Mouse (Mus musculus) forebrain, postnatal 0 days (tissue): ENCODE results near the gene Sgk1. TPM values are rescaled to one million over a fixed set of nuclear protein-coding genes. Genes with fewer than 3 reads are reported as not detected.
"Not testable (repeated sequence)": the region's sequence is repeated elsewhere in the genome, so short reads cannot be mapped to it uniquely, and the experiment has no call there.

ENCODE experiments used
- ATAC-seq: fragments of 200-750 bp; cut with Nextera tagmentation; 2 replicates; pipeline ENCODE4 v1.8.0; 2017; ENCODE audit warnings: mild to moderate bottlenecking, moderate library complexity
- DNase-seq: peaks from one replicate; pipeline ENCODE4 v3.0.0-alpha.2; 2015
- H3K27ac ChIP-seq: fragments of 300-500 bp; sonication (generic); 2 replicates; pipeline ENCODE4 v1.5.1; 2014; ENCODE audit warnings: low read depth, mild to moderate bottlenecking, antibody characterized with exemption, low read length, moderate library complexity, mixed read lengths
- H3K27me3 ChIP-seq: fragments of 300-500 bp; sonication (generic); 2 replicates; pipeline ENCODE4 v1.6.1; 2014; ENCODE audit warnings: mild to moderate bottlenecking, low read length, mixed read lengths; ENCODE audit not compliant: insufficient read depth
- H3K36me3 ChIP-seq: fragments of 300-500 bp; sonication (generic); 2 replicates; pipeline ENCODE4 v1.6.1; 2014; ENCODE audit warnings: mild to moderate bottlenecking, moderate library complexity; ENCODE audit not compliant: insufficient read depth
- H3K4me1 ChIP-seq: fragments of 300-500 bp; sonication (generic); 2 replicates; pipeline ENCODE4 v1.6.1; 2014; ENCODE audit warnings: antibody characterized with exemption; ENCODE audit not compliant: insufficient read depth
- H3K4me2 ChIP-seq: fragments of 300-500 bp; sonication (generic); 2 replicates; pipeline ENCODE4 v1.6.1; 2014; ENCODE audit warnings: low read depth, mild to moderate bottlenecking, moderate library complexity
- H3K4me3 ChIP-seq: fragments of 300-500 bp; sonication (generic); 2 replicates; pipeline ENCODE4 v1.5.1; 2014; ENCODE audit warnings: low read depth, low read length, mixed read lengths
- H3K9ac ChIP-seq: fragments of 300-500 bp; sonication (generic); 2 replicates; pipeline ENCODE4 v1.6.1; 2014; ENCODE audit warnings: mild to moderate bottlenecking
- H3K9me3 ChIP-seq: fragments of 300-500 bp; sonication (generic); 2 replicates; pipeline ENCODE4 v1.6.1; 2016; ENCODE audit warnings: low read length
- CTCF ChIP-seq: sonication (generic); IDR thresholded peaks from 2 replicates; pipeline ENCODE4 v1.5.1; 2016; ENCODE audit warnings: antibody characterized with exemption, control low read depth, low read depth
- WGBS: fragments of 180-500 bp; shearing (Covaris S2); extraction: QIAGEN DNeasy Blood & Tissue Kit; methylation state at CpG from one replicate; pipeline ENCODE4 v1.1.7; 2014; 5-methylcytosine and 5-hydroxymethylcytosine counted together
- polyA plus RNA-seq: library from polyadenylated mRNA; unstranded; fragments of >200 nt; fragmentation: Nextera tagmentation; extraction: Ambion mirVana; gene quantifications from 2 replicates; pipeline ENCODE4 v1.2.1, GENCODE M21; 2015
- total RNA-seq: library from RNA; depleted of rRNA; stranded (reverse); fragments of >200 nt; gene quantifications from 2 replicates; pipeline ENCODE4 v1.2.3, GENCODE M21; 2014; rRNA removed

The Sgk1 gene
- total and polyA plus RNA-seq, 2 experiments from 2014 or later, result 62.8 to 97.5 TPM

DNA sequence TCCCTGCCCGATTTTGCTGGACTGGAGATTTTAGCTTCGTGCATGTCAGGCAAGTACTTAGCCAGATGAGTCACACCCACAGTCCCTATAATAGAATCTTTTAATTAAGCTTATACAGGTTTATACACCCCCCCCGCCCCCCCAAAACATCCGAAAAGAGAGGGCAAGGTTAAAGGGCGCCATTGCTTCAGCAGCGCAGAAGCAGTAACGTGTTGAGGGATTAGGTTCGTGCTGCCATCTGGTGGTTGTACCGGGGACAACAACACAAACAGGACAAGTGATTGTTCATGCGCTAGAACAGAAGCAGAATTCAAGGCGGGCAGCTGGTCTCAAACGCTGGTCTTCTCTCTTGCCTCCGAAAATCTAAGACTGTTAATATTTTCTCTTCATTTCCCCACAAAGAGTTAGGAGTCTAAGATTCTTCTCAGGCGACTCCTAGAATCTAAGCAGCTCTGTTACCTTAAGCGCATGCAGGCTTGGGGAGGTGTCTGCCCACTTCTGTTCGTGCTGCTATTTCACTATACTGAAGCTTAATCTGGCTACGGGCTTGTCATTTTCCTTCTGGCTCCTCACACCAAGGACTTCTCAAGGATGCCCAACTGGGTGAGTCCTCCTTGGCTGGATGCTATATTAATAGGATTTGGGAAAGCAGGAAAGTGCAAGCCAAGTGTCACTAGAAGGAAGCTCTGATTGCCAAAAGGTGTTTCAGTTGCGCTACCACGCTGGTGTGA, 128.3 kb downstream of the Sgk1 start:
- ATAC-seq, result peak; percentile 78
- Histone ChIP-seq H3K36me3 (no peaks in the 10 kb centered on the region), H3K4me1 (no peaks in the 10 kb centered on the region), H3K27ac (no peak overlapping the region), H3K4me3 (no peak overlapping the region), H3K4me2 (no peak overlapping the region), H3K27me3 (no peaks in the 10 kb centered on the region), H3K9me3 (no peaks in the 10 kb centered on the region), H3K9ac (no peak overlapping the region)
- peak; percentile 81 for TF ChIP-seq CTCF
- WGBS, result 41% methylated on average over 19 of the region's 19 CpGs
- DNase-seq, result peak; percentile 88

GRCm38 (mm10) chr10:22017469-22018159, 135.6 kb downstream of the Sgk1 start:
- Histone ChIP-seq H3K4me2 (no peak overlapping the region), H3K27ac (no peak overlapping the region), H3K9ac (no peak overlapping the region), H3K9me3 (no peaks in the 10 kb centered on the region), H3K36me3 (no peaks in the 10 kb centered on the region), H3K27me3 (no peaks in the 10 kb centered on the region), H3K4me1 (no peaks in the 10 kb centered on the region), H3K4me3 (no peak overlapping the region)
- no peak for TF ChIP-seq CTCF
- WGBS, result 55% methylated on average over 16 of the region's 16 CpGs
- ATAC-seq (no peak), DNase-seq (no peak)

DNA sequence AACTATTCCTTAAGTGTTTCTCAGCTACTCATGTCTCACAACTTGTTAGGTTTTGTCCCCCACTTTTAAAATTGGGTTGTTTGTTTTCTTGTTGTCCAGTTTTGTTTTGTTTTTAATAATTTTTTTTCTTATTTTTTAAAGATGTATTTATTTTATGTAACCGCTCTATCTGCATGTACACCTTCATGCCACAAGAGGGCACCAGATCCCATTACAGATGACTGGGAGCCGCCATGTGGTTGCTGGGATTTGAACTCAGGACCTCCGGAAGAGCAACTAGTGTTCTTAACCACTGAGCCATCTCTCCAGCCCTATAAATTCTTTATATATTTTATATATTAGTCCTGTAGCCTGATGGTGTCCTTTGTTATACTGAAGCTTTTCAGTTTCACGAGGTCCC, 136.6 kb downstream of the Sgk1 start:
- Histone ChIP-seq H3K27me3 (no peaks in the 10 kb centered on the region), H3K4me3 (no peak overlapping the region), H3K36me3 (no peaks in the 10 kb centered on the region), H3K4me2 (no peak overlapping the region), H3K27ac (no peak overlapping the region), H3K9ac (no peak overlapping the region), H3K4me1 (no peaks in the 10 kb centered on the region), H3K9me3 (no peaks in the 10 kb centered on the region)
- no peak for DNase-seq
- no peak for ATAC-seq
- 95% methylated on average over 4 of the region's 4 CpGs for WGBS
- TF ChIP-seq CTCF, result peak; percentile 28; the same call in 1 of the 2 replicates

DNA sequence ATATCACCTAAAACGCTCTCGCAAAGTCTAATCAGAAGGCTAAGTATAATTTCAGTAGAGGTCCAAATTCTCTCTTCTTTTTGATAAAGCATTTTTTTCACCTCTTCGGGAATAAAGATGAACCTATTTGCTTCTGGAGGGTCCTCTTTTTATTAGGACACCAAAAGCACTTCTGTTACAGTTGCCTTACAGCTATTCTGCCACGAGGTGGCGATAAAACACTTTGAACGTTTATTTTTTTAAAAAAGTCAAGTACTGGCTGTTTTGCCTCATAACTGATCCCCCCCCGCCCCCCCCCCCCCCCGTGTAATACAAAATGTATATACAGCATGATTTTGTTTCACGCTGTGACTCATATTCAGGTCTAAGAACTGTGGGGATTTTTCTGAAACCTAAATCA, 152.3 kb downstream of the Sgk1 start:
- no peak overlapping the region for H3K4me3 ChIP-seq
- H3K9me3 ChIP-seq, result 0 out of 2 replicates have a peak, but pooled peaks cover 5% of the 10 kb centered on the region
- no peaks in the 10 kb centered on the region for H3K27me3 ChIP-seq
- ATAC-seq (no peak), DNase-seq (peak; percentile 65)
- peak; percentile 51 for TF ChIP-seq CTCF
- no peaks in the 10 kb centered on the region for H3K36me3 ChIP-seq
- no peaks in the 10 kb centered on the region for H3K4me1 ChIP-seq
- 10% methylated on average over 9 of the region's 9 CpGs for WGBS
- no peak overlapping the region for H3K27ac ChIP-seq
- H3K4me2 ChIP-seq, result no peak overlapping the region
- no peak overlapping the region for H3K9ac ChIP-seq

DNA sequence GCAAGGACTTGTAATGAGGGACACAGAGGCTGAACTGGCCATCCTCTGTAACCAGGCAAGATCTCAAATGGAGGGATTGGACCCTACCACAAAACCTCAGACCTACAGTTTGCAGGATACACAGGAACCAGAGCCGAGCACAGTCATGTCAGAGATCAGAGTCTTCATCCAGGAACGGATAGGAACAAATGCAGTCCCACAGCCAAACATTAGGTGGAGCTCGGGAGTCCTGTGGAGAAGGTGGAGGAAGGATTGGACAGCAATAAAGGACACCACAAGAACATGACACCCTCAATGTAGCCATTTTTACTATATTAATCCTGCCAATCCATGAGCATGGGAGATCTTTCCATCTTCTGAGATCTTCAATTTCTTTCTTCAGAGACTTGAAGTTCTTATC, 154.3 kb downstream of the Sgk1 start:
- H3K4me2 ChIP-seq, H3K9me3 ChIP-seq, H3K4me1 ChIP-seq, H3K27me3 ChIP-seq, H3K36me3 ChIP-seq, ATAC-seq, H3K27ac ChIP-seq, H3K9ac ChIP-seq, H3K4me3 ChIP-seq: not testable (repeated sequence)
- TF ChIP-seq CTCF, result peak; percentile 57
- WGBS, result 9% methylated on average over 3 of the region's 3 CpGs
- peak; percentile 13 for DNase-seq

Other genes starting within 250 kb of the Sgk1 start
- gene 4930444G20Rik, start 185.9 kb downstream of the Sgk1 start, total RNA-seq, result not detected in 2 replicates
- not detected in 2 replicates for gene 4930444G20Rik, start 185.9 kb downstream of the Sgk1 start, polyA plus RNA-seq